Mouse (Mus musculus): ENCODE measurements at regions not wholly inside any gene's neighbourhood (a gene's known extent, or its start where the extent isn't known, plus 50 kb on each side); places are given as distances from the start of the nearest gene placed in this dataset.

DNA sequence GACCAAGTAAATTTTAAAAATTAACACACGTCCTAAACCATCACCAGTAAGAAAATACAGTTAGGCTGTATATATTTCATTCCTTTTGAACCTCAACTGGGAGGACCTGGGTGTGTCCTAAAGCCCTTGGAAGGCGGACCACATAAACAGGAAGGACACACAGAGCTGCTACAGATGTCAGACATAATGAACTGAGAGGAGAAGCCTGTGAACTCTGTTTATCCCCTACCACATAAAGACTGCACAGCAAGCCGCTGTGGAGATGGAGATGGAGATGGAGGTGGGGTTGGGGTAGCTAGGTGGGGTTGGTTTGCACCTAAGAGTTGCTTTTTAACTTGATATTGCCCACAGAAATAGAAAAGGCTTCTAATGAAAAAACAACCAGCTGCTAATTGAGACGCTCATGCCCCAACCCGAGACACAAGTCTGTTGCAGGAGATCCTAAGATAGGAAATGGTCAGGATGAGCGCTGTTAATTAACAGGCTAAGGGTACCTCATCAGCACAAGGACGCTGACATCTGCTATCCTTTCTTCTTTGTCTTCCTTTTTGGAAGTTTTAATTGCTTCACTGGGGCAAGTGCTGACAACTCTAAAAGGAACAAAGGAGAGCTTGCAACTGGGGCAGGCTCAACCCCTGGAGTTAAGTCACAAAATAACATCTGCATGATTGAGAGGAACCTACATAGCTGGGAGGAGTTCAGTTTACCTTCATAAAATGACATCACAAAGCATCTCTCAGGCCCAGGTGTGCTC, 119.3 kb upstream of the Lyplal1 start:
- no peak for TF ChIP-seq CTCF (IDR thresholded peaks at IDR 0.05; ENCODE audit: low read depth, low read length)
- no peak for TF ChIP-seq POLR2A (IDR thresholded peaks at IDR 0.05; ENCODE audit: borderline replicate concordance, low read depth, low read length)
